Mouse (Mus musculus) kidney, adult 18-20 months (tissue): Measurements from ENCODE around the gene Pomgnt2.
"Not testable (repeated sequence)": the region's sequence is repeated elsewhere in the genome, so short reads cannot be mapped to it uniquely, and the experiment has no call there.

Experiments used
- DNase-seq: peaks from one replicate; pipeline ENCODE4 v3.0.0; 2021

Gene Pomgnt2

GRCm38 (mm10) chr9:121997010-121997409, at the start of gene Pomgnt2:
Pomgnt2 (minus strand) TSS chr9:121997110.
- DNase-seq, result no peak

- DNase-seq, result no peak
Measured at GRCm38 (mm10) chr9:122039848-122040247, 42.9 kb upstream of the Pomgnt2 start.

GRCm38 (mm10) chr9:122038631-122039030, 41.7 kb upstream of the Pomgnt2 start:
- DNase-seq, result no peak

- DNase-seq, result no peak
Measured at GRCm38 (mm10) chr9:122036496-122037054, 39.7 kb upstream of the Pomgnt2 start.

- DNase-seq, result no peak
Measured at GRCm38 (mm10) chr9:122035807-122036206, 38.9 kb upstream of the Pomgnt2 start.

- no peak for DNase-seq
Measured at GRCm38 (mm10) chr9:122034949-122035348, 38.0 kb upstream of the Pomgnt2 start.

GRCm38 (mm10) chr9:122032071-122032470, 35.2 kb upstream of the Pomgnt2 start:
- DNase-seq, result no peak

GRCm38 (mm10) chr9:122030706-122031105, 33.8 kb upstream of the Pomgnt2 start:
- DNase-seq, result no peak

GRCm38 (mm10) chr9:122029765-122030164, 32.9 kb upstream of the Pomgnt2 start:
- DNase-seq, result no peak

- DNase-seq, result peak; percentile 63
Measured at GRCm38 (mm10) chr9:122027914-122028745, 31.2 kb upstream of the Pomgnt2 start.

- DNase-seq, result peak; percentile 48
Measured at GRCm38 (mm10) chr9:122027081-122027913, 30.4 kb upstream of the Pomgnt2 start.

- no peak for DNase-seq
Measured at GRCm38 (mm10) chr9:122025855-122026590, 29.1 kb upstream of the Pomgnt2 start.

GRCm38 (mm10) chr9:122024419-122024818, 27.5 kb upstream of the Pomgnt2 start:
- no peak for DNase-seq

- peak; percentile 19 for DNase-seq
Measured at GRCm38 (mm10) chr9:122023873-122024272, 27.0 kb upstream of the Pomgnt2 start.

GRCm38 (mm10) chr9:122022776-122023175, 25.9 kb upstream of the Pomgnt2 start:
- DNase-seq, result peak; percentile 95

- DNase-seq, result no peak
Measured at GRCm38 (mm10) chr9:122021581-122021980, 24.7 kb upstream of the Pomgnt2 start.

GRCm38 (mm10) chr9:122021171-122021570, 24.3 kb upstream of the Pomgnt2 start:
- DNase-seq, result not testable (repeated sequence)

- no peak for DNase-seq
Measured at GRCm38 (mm10) chr9:122020321-122020720, 23.4 kb upstream of the Pomgnt2 start.

GRCm38 (mm10) chr9:122018782-122019395, 22.0 kb upstream of the Pomgnt2 start:
- DNase-seq, result peak; percentile 75

- DNase-seq, result no peak
Measured at GRCm38 (mm10) chr9:122018079-122018478, 21.2 kb upstream of the Pomgnt2 start.

GRCm38 (mm10) chr9:122014241-122014667, 17.3 kb upstream of the Pomgnt2 start:
- DNase-seq, result peak; percentile 89

- DNase-seq, result no peak
Measured at GRCm38 (mm10) chr9:122013629-122014028, 16.7 kb upstream of the Pomgnt2 start.
